22 mouse cellular contexts compared by ENCODE assay signal in the genomic region with DNA sequence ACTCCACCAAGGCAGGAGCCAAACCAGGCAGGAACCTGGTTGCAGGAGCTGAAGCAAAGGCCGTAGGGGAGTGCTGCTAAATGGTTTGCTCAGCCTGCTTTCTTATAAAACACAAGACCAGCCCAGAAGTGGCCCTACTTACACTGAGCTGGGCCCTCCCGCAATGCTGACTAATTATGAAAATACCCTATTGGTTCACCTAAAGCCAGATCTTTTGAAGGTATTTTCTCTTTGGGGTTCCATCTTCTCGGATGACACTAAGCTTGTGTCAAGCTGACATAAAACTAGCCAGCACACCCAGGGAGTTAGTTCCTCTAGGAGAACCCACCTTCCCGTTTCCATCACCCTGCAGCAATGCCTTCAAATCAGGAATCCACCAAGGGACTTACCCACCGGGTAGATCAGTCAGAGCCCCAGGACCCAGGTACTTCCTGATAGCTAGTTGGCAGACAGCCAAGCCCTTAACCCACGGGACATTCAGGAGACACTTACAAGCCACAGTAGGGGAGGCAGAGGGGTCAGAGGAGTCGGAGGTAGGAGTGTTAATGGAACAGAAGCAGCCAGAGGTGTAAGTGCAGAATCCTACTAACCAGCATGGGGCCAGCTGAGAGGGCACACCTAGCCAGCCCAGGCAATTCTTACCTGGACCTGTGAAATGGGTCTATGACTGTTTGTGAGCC.
DNase-seq lines count a peak whose midpoint lies in the region; ATAC-seq lines count a peak whose summit lies in the region.
"Had no signal": no experiment of that assay in that cellular context is flagged by ENCODE, and none has a peak within 500 bp of the region (broad histone marks: within the 10 kb centered on the region; RNA-seq: fewer than 3 reads in every experiment).

No protein-coding gene starts in this region.

- H3K36me3 ChIP-seq in intestine, embryonic 15.5 days: no peaks in the 10 kb centered on the region
- no peaks in the 10 kb centered on the region for H3K36me3 ChIP-seq in forebrain, embryonic 16.5 days (ENCODE audit: control insufficient read depth, insufficient read depth)
- no peaks in the 10 kb centered on the region for H3K36me3 ChIP-seq in midbrain, embryonic 14.5 days (ENCODE audit: control insufficient read depth, insufficient read depth, low read length)
- H3K36me3 ChIP-seq: embryonic facial prominence, embryonic 12.5 days; G1E; hindbrain, embryonic 13.5 days; liver, embryonic 12.5 days; neural tube, embryonic 13.5 days had no signal

- WGBS in intestine, embryonic 15.5 days: 60% methylated on average over 7 of the region's 7 CpGs
- WGBS in forebrain, embryonic 16.5 days: 67% methylated on average over 7 of the region's 7 CpGs
- WGBS in midbrain, embryonic 14.5 days: 66% methylated on average over 7 of the region's 7 CpGs

- no peak overlapping the region for H3K4me2 ChIP-seq in intestine, embryonic 15.5 days (replicated peaks)
- no peak overlapping the region for H3K4me2 ChIP-seq in forebrain, embryonic 16.5 days (ENCODE audit: low read length)
- no peak overlapping the region for H3K4me2 ChIP-seq in midbrain, embryonic 14.5 days (ENCODE audit: low read length)
- H3K4me2 ChIP-seq: embryonic facial prominence, embryonic 12.5 days; hindbrain, embryonic 13.5 days; liver, embryonic 12.5 days; neural tube, embryonic 13.5 days had no signal

- H3K9ac ChIP-seq in intestine, embryonic 15.5 days: no peak overlapping the region
- H3K9ac ChIP-seq in forebrain, embryonic 16.5 days (replicated peaks; ENCODE audit: low read depth, low read length): no peak overlapping the region
- H3K9ac ChIP-seq in midbrain, embryonic 14.5 days (replicated peaks; ENCODE audit: low read length): no peak overlapping the region
- H3K9ac ChIP-seq: embryonic facial prominence, embryonic 12.5 days; forebrain, postnatal 0 days; hindbrain, embryonic 13.5 days; liver, embryonic 12.5 days; neural tube, embryonic 13.5 days had no signal

- H3K9me3 ChIP-seq in intestine, embryonic 15.5 days: no peaks in the 10 kb centered on the region
- no peaks in the 10 kb centered on the region for H3K9me3 ChIP-seq in forebrain, embryonic 16.5 days (ENCODE audit: control insufficient read depth, low read length)
- H3K9me3 ChIP-seq in midbrain, embryonic 14.5 days (ENCODE audit: control insufficient read depth, low read length): no peaks in the 10 kb centered on the region
- H3K9me3 ChIP-seq: hindbrain, embryonic 13.5 days; liver, embryonic 12.5 days; neural tube, embryonic 13.5 days had no signal

- intact Hi-C loops in heart, postnatal 25 days (cut with DNase I): no loop called here

- 0 out of 2 replicates have a peak, but pooled peaks cover 4% of the 10 kb centered on the region for H3K4me1 ChIP-seq in intestine, embryonic 15.5 days (replicated peaks)
- H3K4me1 ChIP-seq in forebrain, embryonic 16.5 days (replicated peaks; ENCODE audit: control insufficient read depth, insufficient read depth, low read length): no peaks in the 10 kb centered on the region
- no peaks in the 10 kb centered on the region for H3K4me1 ChIP-seq in midbrain, embryonic 14.5 days (ENCODE audit: control insufficient read depth, insufficient read depth, low read length)
- H3K4me1 ChIP-seq: embryonic facial prominence, embryonic 12.5 days; neural tube, embryonic 13.5 days had no signal

- DNase-seq in heart, adult 11 months: peak; percentile 82
- no peak for DNase-seq in heart, postnatal 25 days (ENCODE audit: low spot score)
- peak; percentile 7 for DNase-seq in thymus, postnatal 14 days
- DNase-seq in thymus, postnatal 4 days: no peak
- DNase-seq in spleen, adult 12 weeks (ENCODE audit: low spot score): no peak
- no peak for DNase-seq in midbrain, embryonic 14.5 days
- DNase-seq: adrenal gland, adult 8-10 months; cerebellum, adult 11-12 months; forebrain, postnatal 0 days; gastrocnemius, postnatal 10 days; heart, postnatal 10 days; kidney, adult 8-10 months; kidney, postnatal 36 days; layer of hippocampus, adult 9-11 months had no signal

- no peaks in the 10 kb centered on the region for H3K27me3 ChIP-seq in intestine, embryonic 15.5 days (replicated peaks)
- H3K27me3 ChIP-seq in forebrain, embryonic 16.5 days (replicated peaks; ENCODE audit: control insufficient read depth, insufficient read depth, low read length): no peaks in the 10 kb centered on the region
- H3K27me3 ChIP-seq in midbrain, embryonic 14.5 days (ENCODE audit: control insufficient read depth, insufficient read depth, low read length): no peaks in the 10 kb centered on the region
- H3K27me3 ChIP-seq: embryonic facial prominence, embryonic 12.5 days; hindbrain, embryonic 13.5 days; liver, embryonic 12.5 days; neural tube, embryonic 13.5 days had no signal

- no peak overlapping the region for H3K4me3 ChIP-seq in intestine, embryonic 15.5 days (replicated peaks)
- no peak overlapping the region for H3K4me3 ChIP-seq in forebrain, embryonic 16.5 days (replicated peaks; ENCODE audit: low read length)
- no peak overlapping the region for H3K4me3 ChIP-seq in midbrain, embryonic 14.5 days (replicated peaks; ENCODE audit: low read depth, low read length)
- H3K4me3 ChIP-seq: embryonic facial prominence, embryonic 12.5 days; heart, embryonic 10.5 days; hindbrain, embryonic 13.5 days; liver, embryonic 12.5 days; neural tube, embryonic 13.5 days had no signal

- peak; percentile 63; the same call in 1 of the 2 replicates for ATAC-seq in intestine, embryonic 15.5 days
- no peak for ATAC-seq in forebrain, embryonic 16.5 days
- ATAC-seq in midbrain, embryonic 14.5 days (ENCODE audit: low FRiP score, low TSS enrichment): no peak
- ATAC-seq: forebrain, postnatal 0 days; liver, embryonic 12.5 days had no signal

- no peak overlapping the region for H3K27ac ChIP-seq in intestine, embryonic 15.5 days
- H3K27ac ChIP-seq in forebrain, embryonic 16.5 days (ENCODE audit: low read length): no peak overlapping the region
- no peak overlapping the region for H3K27ac ChIP-seq in midbrain, embryonic 14.5 days (replicated peaks; ENCODE audit: low read depth, low read length)
- H3K27ac ChIP-seq: embryonic facial prominence, embryonic 12.5 days; heart, embryonic 10.5 days; hindbrain, embryonic 13.5 days; liver, embryonic 12.5 days; neural tube, embryonic 13.5 days had no signal

Comparison
In these comparisons a context has a peak if more than half of its experiments do, and no peak if none do; other contexts are left out.
1. DNase-seq: peak in heart, adult 11 months (single experiment) and thymus, postnatal 14 days (single experiment); none in heart, postnatal 25 days (single experiment), thymus, postnatal 4 days (single experiment), spleen, adult 12 weeks (single experiment) and midbrain, embryonic 14.5 days (single experiment).